Mouse (Mus musculus) lung, adult 2 months (tissue): ENCODE data around the gene Zcchc4.

Source experiments
- CTCF ChIP-seq: fragments of 200-500 bp; IDR thresholded peaks from 2 replicates; pipeline ENCODE4 v1.5.1; 2011; ENCODE audit warnings: mild to moderate bottlenecking, low read length, control low read depth; ENCODE audit not compliant: insufficient read depth
- POLR2A ChIP-seq: fragments of 200-500 bp; IDR thresholded peaks from 2 replicates; pipeline ENCODE4 v1.6.1; 2011; ENCODE audit warnings: low read depth, mild to moderate bottlenecking, control low read depth, low read length, borderline replicate concordance; ENCODE audit errors: extremely low read depth

DNA sequence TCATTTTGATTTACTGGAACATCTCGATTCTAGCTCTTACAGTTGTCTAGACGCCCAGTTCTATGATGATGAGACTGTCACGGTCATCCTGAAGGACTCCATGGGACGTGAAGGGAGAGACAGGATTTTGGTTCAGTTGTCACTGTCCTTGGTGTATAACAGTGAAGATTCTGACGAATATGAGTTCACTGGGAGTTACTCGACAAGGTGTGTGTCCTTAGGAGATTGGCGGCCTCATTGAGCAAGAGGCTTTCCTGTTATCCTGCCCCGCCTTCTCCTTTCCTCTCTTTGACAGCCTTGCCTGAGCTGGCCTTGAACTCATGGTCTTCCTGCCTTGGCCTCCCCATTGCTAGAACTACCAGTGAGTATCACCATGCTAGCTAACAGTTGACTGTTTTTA, 89.2 kb downstream of the Zcchc4 start:
- TF ChIP-seq POLR2A (no peak), CTCF (no peak)
